Mouse (Mus musculus) embryonic stem cell, embryonic (primary cell): ENCODE data around the gene Cerk.

Experiments used
- CTCF ChIA-PET, 4 experiments: fragments of 300-600 bp in 2 of 4; fragments of 350-600 bp in 2 of 4; sonication (Branson Sonifier 250); formaldehyde crosslinking; loops; one replicate each; lab custom pipeline; 2022; ENCODE audit warnings: inconsistent platforms in 2 of 4; lab: Charles Lee
- POLR2A ChIA-PET, 4 experiments: fragments of 300-600 bp in 2 of 4; fragments of 350-600 bp in 2 of 4; sonication (Branson Sonifier 250); formaldehyde crosslinking; loops; one replicate each; lab custom pipeline; 2022; ENCODE audit warnings: antibody characterized with exemption in 4 of 4, inconsistent platforms in 1 of 4; lab: Charles Lee

Cerk gene

DNA sequence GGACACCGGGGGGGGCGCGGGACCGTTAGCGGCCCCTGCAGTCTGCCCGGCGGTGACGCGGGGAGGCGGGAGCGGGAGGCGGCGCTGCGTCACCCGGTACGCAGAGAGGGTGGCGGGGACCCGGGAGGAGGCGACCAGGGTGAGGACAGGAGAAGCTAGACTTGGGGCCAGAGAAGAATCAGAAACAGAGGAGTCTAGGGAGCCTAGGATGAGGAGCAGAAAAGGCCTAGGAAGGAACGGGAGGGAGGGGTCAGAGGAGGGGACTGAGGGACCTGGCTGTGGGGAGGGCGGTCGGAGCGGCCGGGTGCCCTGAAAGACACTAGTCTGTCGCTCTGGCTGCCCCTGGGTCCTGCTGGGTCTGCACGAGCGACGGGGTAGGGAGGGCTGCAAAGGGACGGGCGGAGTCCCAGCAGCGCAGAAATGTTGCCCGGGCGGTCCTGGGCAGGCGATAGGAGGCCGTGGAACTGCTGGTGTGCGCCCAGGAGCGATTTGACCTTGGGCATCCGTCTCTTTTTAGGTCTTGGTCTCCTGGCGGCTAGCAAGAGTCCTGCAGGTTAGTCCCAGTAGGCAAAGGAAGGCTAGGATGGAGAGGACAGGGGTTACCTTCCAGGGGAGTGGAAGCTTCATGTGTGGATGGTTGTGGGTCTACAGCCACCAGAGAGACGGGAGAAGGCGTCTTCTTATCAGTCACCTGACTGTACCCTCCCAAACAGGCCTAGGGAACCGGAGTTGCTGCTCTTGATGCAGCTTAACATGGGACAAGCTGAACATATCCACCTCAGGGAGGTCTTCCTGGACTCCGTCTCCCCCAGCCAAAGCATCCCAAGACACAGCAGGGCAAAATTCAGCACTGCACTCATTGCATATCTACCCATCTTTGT, at the start of gene Cerk:
Gene Cerk (minus strand): TSS at position 453 of the 881 bp plus-strand sequence.
- ChIA-PET POLR2A (interaction anchor here in 3 of 4 experiments (0.7 to 10.3 kb wide), 21 partner anchors 8 to 374 kb away, joined by 3 to 107 read pairs (median 4); partner anchors contain the start of genes Cdpf1 (in 1 of the 3), Tbc1d22a (in 1 of the 3) and Ttc38 (in 1 of the 3)), CTCF (interaction anchor here in 3 of 4 experiments (0.7 to 2.3 kb wide), 12 partner anchors 10 to 125 kb away, joined by 3 to 11 read pairs (median 3); no protein-coding TSS in a partner anchor)

DNA sequence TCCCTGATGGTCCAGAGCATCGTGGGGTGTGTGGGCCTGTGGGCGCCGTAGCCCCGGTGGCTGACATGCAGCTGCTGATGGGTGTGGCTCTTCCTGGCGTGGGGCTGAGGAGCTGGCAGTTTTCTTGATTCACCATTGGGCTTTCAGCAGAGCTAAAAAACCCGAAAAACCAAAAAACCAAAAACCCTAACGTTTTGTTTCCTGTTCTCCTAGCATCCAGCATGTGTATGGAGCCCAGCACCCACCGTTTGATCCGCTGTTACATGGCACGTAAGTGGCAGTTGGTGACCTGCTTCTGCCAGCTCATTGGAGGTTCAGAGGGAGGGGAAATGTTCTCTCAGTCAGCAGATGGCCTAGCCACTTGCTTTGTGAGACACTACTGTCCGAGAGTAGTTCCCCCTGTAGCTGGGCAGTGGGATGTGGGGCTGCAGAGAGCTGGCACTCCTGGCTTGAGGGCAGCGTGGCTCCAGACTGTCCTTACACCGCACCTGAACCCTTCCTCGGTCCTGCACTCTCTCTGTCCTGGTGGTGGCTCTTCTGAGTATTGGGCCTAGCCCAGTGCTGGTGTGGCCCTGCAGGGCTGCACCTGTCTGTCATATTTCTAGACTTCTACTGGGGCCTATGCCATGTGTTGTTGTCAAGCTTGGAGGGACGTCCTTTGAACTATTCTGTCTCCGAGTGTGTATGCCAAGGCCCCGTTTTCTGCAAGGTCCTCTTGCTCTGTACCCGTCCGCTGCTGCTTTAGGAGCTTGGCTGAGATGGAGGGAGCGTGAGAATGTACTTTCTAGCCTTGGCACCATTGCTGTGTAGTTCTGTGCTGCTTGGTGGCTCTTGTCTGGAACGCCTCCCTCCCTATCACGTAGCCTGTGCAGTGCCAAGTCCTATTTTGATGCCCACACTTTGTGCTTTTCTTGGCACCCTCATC, 48.8 kb upstream of the Cerk start:
- ChIA-PET CTCF (interaction anchor here in 1 of 4 experiments (0.6 kb wide), 1 partner anchor 471 kb away, joined by 3 read pairs; no protein-coding TSS in a partner anchor), POLR2A (interaction anchor here in 1 of 4 experiments (0.5 to 0.9 kb wide), 2 partner anchors 12 to 231 kb away, joined by 3 read pairs; no protein-coding TSS in a partner anchor)

DNA sequence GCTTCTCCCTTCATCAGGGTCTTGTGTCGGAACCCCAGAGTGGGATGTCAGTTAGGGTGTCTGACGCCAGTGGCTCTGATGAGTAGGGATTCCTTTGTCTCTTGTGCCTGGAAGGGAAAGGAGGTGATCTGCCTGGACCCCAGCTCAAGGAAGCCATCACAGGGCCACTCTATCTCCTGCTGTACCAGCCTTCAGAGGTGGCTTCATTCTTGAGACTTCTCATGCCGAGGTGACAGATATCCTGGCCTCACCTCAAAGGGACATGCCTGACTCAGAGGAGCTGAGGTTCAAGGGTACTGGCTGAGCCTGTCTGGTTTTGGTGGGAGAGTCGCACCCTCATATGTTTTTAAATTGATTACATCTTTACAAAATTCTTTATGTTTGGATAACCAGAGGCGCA, 48.1 kb upstream of the Cerk start:
- ChIA-PET CTCF (interaction anchor here in 1 of 4 experiments (0.6 kb wide), 1 partner anchor 471 kb away, joined by 3 read pairs; no protein-coding TSS in a partner anchor), POLR2A (interaction anchor here in 2 of 4 experiments (0.5 to 0.6 kb wide), 2 partner anchors 230 to 254 kb away, joined by 3 read pairs; no protein-coding TSS in a partner anchor)

DNA sequence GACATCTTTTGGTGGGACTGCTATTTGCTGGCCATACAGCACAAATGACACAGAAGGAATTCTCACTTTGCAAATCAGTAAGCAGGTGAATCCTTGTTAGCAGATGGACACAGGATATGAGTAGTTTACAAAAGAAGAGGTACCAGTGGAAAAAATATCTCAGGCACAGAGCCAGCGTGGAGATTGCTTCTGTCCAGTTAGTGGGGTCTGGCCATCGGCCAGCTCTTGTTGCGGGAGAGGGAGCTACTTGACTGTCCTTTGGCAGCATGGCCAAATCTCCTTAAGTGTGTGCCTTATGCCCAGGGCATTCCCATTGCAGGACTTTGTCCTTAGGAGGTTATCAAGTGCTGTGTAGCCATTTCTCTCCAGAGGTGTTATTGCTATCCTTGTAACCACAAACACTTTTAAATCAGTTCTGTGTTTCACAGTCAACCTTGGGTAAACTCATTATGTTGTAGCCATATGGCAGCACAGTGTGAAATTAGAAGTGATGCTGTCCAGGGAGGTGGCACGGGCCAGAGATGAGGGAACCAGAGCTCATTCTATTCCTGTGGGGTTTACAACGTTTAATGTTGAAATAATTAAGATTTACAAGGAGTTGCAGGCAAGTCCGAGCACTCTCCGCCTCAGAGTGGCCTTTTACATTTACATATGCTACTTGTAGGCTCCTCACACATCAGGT, 46.0 kb upstream of the Cerk start:
- CTCF ChIA-PET = interaction anchor here in 1 of 4 experiments (0.5 kb wide), 1 partner anchor 580 kb away, joined by 3 read pairs; no protein-coding TSS in a partner anchor
- POLR2A ChIA-PET = interaction anchor here in 1 of 4 experiments (1.4 kb wide), 1 partner anchor 11 kb away, joined by 3 read pairs; no protein-coding TSS in a partner anchor

DNA sequence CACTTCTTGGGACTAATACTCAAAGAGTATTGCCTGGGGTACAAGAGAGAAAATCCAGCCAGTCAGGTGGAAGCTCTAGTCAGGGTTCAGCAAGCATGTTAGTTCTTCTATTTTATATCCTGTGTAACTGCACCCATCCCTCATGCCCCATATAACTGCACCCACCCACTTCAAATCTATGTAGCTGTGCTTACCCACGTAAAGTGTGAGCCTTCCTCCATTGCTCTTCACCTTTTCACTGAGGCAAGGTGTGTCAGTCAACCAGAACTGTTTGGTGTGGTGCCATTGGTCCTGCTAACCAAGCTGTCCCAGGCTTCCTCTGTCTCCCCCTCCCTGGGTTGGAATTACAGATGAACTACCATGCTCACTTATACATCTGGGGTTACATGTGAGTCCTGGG, 45.2 kb upstream of the Cerk start:
- CTCF ChIA-PET = no interaction called here
- POLR2A ChIA-PET = interaction anchor here in 1 of 4 experiments (1.4 kb wide), 1 partner anchor 10 kb away, joined by 3 read pairs; no protein-coding TSS in a partner anchor

DNA sequence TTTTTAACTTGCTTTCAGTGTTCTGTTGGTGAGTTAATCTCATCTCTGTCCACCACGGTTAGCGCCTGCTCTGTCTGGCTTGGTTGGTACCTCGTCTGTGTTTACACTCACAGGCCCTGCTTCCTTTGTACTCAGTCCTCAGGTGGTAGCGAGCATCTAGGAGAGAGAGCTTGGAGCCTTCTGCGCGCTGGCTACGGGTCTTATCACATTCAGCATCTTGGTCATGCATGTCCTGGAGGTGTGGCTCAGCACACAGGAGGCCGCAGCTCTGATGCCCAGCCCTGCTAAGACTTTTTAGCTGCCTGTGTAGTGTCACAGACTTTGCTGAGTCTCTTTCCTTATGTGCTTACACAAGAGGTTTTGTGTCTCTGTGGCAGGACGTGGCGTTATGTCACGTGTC, 43.7 kb upstream of the Cerk start:
- CTCF ChIA-PET = interaction anchor here in 1 of 4 experiments (2.5 kb wide), 1 partner anchor 11 kb away, joined by 6 read pairs; no protein-coding TSS in a partner anchor
- POLR2A ChIA-PET = interaction anchor here in 1 of 4 experiments (0.6 kb wide), 1 partner anchor 77 kb away, joined by 7 read pairs; no protein-coding TSS in a partner anchor

DNA sequence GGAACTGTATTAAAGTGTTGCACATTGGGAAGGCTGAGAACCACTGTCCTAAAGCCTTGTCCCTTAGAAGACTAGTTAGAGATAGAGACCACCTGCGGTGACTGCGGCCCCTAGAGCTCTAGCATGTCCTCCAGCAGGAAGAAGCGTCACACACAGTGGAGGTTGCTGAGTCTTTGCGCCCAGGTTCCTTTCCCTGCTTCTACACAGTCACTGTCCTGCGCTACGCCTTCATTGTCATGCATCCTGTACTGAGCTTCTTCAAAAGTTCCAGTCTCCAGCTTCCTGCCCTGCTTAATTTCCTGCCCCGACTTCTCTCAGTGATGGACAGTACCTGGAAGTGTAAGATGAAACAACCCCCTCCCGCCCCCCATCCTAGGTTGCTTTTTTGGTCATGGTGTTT, 43.1 kb upstream of the Cerk start:
- ChIA-PET CTCF (interaction anchor here in 1 of 4 experiments (2.5 kb wide), 1 partner anchor 11 kb away, joined by 6 read pairs; no protein-coding TSS in a partner anchor), POLR2A (no interaction called here)

DNA sequence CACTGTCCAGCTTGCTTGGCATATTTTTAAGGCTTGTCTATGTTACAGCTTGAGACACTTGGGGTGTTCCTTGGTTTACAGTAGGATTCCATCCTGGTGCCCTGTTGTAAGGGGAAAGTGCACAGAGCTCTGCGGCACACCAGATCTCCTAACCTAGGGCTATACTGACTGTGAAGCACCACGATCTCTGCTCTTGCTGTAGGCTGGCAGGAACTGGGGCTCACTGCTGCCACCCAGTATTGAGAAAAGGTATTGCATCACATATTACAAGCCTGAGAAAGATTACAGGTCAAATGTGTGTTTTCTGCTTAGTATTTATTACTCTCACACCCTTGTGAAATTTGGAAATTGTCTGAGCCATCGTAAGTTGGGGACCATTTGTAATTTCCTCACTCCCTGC, 42.2 kb upstream of the Cerk start:
- CTCF ChIA-PET = interaction anchor here in 2 of 4 experiments (0.9 to 2.5 kb wide), 3 partner anchors 12 to 42 kb away, joined by 3 to 6 read pairs (median 3); no protein-coding TSS in a partner anchor

DNA sequence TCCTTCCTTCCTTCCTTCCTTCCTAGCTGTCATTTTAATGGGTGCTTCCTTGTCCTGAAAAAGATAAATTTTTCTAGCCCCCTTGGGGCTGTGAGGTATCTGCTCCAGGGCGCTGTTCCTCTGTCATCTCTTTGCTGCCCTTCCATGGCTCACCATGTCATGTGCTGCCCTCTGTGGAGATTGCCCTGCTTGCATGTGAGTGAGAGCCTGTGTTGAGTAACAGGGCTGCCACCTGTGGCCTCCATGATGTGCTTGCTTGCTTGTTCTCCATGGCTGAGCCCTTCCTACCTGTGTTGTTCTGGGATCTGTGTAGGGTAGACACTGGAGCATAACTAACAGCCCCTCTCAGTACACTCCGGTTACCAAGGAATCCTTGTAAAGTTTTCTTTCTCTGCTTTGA, 41.0 kb upstream of the Cerk start:
- POLR2A ChIA-PET = interaction anchor here in 1 of 4 experiments (0.9 kb wide), 1 partner anchor 13 kb away, joined by 3 read pairs; the partner anchor contains the start of gene Tbc1d22a

More for the DNA sequence above, 42.2 kb upstream of the Cerk start:
- POLR2A ChIA-PET = no interaction called here

DNA sequence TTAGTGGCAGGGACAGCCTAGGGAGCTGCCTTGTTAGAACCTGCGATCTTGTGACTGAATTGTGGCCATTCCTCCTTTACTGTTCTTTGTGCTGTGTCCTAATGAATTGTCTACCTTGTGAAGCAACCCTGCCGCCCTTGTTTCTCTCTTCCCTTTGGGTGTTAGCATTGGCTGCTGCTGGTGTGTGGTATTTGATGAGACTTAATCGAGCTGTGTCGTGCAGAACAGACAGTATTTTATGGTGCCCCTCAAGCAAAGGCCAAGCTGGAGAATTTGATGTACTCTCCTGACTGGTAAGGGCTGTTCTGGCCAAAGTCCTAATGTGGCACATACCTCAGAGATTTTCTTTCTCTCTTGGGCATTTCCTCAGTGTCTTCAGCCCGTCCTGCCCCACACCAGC, 40.3 kb upstream of the Cerk start:
- CTCF ChIA-PET = interaction anchor here in 2 of 4 experiments (0.6 to 0.8 kb wide), 2 partner anchors 14 to 717 kb away, joined by 3 to 4 read pairs; no protein-coding TSS in a partner anchor
- POLR2A ChIA-PET = interaction anchor here in 1 of 4 experiments (0.9 kb wide), 1 partner anchor 12 kb away, joined by 3 read pairs; the partner anchor contains the start of gene Tbc1d22a

More for the DNA sequence above, 41.0 kb upstream of the Cerk start:
- CTCF ChIA-PET = interaction anchor here in 1 of 4 experiments (0.6 kb wide), 1 partner anchor 718 kb away, joined by 4 read pairs; no protein-coding TSS in a partner anchor

DNA sequence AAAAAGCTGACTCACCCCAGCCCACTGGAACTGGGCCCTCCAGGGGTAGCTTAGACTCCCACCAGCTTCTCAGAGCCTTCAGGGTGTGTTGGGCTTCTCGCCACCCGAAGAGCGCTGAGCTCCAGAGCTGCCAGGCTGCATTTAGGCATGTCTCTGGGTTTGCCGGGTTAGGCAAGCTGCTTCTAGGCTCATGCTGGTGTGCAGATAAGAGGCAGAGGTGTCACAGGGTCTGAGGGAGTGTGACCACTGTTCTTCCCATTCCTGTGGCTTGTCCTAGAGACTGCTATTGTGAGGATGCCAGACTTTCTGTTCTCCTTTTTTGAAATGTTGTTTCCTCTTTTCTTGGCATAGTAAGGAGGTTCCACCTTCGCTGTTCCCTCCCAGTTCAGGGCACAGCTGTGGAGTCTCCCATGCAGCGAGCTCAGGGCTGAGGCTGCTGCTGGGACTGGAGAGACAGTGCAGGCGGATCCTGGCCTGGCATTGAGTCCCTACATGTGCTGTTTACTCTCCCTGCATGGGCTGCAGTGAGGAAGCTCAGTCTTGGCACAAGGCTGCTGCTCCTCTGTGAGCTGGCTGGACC, 39.1 kb upstream of the Cerk start:
- ChIA-PET CTCF (interaction anchor here in 2 of 4 experiments (0.6 to 1.1 kb wide), 2 partner anchors 15 to 139 kb away, joined by 3 read pairs; no protein-coding TSS in a partner anchor), POLR2A (interaction anchor here in 3 of 4 experiments (0.6 to 1.5 kb wide), 4 partner anchors 10 to 57 kb away, joined by 3 to 4 read pairs (median 4); partner anchors contain the start of gene Tbc1d22a (in 1 of the 3))

DNA sequence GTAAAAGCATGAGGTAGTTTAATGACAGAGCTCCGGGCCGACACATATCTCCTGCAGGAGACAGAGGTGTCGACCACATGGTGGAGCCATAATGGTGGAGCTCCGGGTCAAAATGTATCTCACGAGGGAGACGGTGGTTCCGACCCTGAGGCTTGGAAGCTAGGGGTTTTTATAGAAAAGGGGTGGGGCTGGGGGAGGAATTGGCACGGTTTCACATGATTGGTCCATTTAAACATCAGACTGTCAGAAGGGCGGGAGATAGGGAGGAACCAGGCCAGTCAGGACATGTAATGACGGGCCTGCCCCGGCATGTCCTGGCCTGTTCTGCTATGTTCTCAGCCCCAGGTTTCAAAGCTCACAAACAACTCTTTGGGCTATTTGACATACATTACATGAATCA, 36.0 kb upstream of the Cerk start:
- ChIA-PET POLR2A (interaction anchor here in 3 of 4 experiments (0.6 to 2.1 kb wide), 9 partner anchors 9 to 308 kb away, joined by 3 to 8 read pairs (median 3); no protein-coding TSS in a partner anchor), CTCF (interaction anchor here in 3 of 4 experiments (0.5 to 0.7 kb wide), 7 partner anchors 48 to 1080 kb away, joined by 3 to 10 read pairs (median 5); no protein-coding TSS in a partner anchor)

DNA sequence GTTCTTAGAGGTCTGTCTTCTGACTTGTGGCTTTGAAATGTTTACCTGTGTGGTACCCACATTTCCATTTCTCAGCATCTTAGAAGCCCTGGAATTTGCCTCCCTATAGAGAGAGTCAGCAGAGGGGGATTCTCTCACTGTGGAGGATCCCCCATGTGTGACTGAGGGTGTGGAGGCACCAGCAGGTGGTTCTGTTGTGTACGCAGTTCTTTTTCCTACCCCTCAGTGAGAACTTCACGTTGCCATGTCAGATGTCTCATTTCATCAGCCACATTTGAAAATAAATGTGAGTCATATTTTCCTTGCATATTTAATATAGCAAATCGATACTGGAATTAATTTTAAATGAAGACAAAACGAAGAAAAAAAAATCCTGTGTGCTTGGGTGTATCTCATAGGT, 35.4 kb upstream of the Cerk start:
- CTCF ChIA-PET = interaction anchor here in 2 of 4 experiments (0.5 to 0.7 kb wide), 3 partner anchors 78 to 494 kb away, joined by 5 to 10 read pairs (median 6); no protein-coding TSS in a partner anchor
- POLR2A ChIA-PET = interaction anchor here in 2 of 4 experiments (0.8 to 2.1 kb wide), 4 partner anchors 11 to 27 kb away, joined by 3 to 8 read pairs (median 4); no protein-coding TSS in a partner anchor

DNA sequence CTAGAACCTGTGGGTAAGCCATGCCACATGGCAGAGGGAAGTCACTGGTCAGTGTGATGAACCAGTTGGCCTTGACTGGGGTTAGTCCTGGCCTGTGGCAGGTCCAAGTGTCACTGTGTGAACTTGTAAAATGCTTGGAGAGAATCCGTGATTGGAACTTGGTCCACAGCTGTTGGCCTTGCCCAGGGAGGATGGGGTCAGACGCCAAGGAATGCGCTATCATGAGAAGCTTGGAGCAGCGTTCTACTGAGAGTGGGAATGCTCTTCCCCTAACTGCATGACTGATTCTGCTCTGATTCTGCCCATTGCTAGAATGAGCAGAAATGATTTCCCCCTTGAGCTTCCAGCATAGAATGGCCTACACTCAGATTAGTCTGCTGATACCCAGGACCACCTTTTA, 34.8 kb upstream of the Cerk start:
- ChIA-PET CTCF (no interaction called here), POLR2A (interaction anchor here in 1 of 4 experiments (0.6 to 1.3 kb wide), 3 partner anchors 11 to 207 kb away, joined by 3 to 5 read pairs (median 3); no protein-coding TSS in a partner anchor)

DNA sequence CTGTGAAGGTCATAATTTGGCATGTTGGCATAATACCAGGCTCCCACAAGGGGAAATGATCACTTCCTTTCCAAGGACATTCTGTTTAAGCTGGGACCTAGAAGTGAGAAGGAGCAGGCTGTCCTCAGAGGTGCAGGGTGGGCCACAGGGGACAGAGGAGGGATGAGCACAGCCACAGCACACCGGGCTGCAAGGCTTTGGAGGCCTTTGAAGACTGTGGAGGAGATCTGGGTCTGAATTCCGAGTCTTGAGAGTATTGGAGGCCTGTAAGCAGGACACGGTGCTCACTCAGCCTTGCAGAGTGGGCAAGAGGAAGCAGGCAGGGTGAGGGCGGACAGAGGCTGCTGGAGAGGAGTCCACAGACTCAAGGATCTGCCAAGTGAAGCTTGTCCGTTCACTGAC, 34.3 kb upstream of the Cerk start:
- ChIA-PET CTCF (interaction anchor here in 1 of 4 experiments (0.5 kb wide), 1 partner anchor 29 kb away, joined by 6 read pairs; no protein-coding TSS in a partner anchor), POLR2A (interaction anchor here in 1 of 4 experiments (0.6 to 0.9 kb wide), 2 partner anchors 18 to 206 kb away, joined by 3 to 5 read pairs; no protein-coding TSS in a partner anchor)
